Mouse (Mus musculus) kidney, postnatal 0 days (tissue): ENCODE results near the gene Ppp1r1c. TPM values are rescaled to one million over a fixed set of nuclear protein-coding genes. Genes with fewer than 3 reads are reported as not detected.

Experiments
- ATAC-seq: fragments of 200-750 bp; cut with Nextera tagmentation; replicated peaks from 2 replicates; pipeline ENCODE4 v1.8.0; 2017; ENCODE audit warnings: low read depth, moderate number of reproducible peaks, moderate TSS enrichment, moderate library complexity; ENCODE audit not compliant: low FRiP score
- DNase-seq: peaks from one replicate; pipeline ENCODE4 v3.0.0-alpha.2; 2016; ENCODE audit warnings: low spot score
- H3K27ac ChIP-seq: fragments of 300-500 bp; sonication (generic); 2 replicates; pipeline ENCODE4 v1.5.1; 2014; ENCODE audit warnings: mild to moderate bottlenecking
- H3K27me3 ChIP-seq: fragments of 300-500 bp; sonication (generic); 2 replicates; pipeline ENCODE4 v1.6.1; 2014; ENCODE audit warnings: low read length, mixed read lengths; ENCODE audit not compliant: insufficient read depth
- H3K36me3 ChIP-seq: fragments of 300-500 bp; sonication (generic); 2 replicates; pipeline ENCODE4 v1.6.1; 2014; ENCODE audit warnings: low read length, mixed read lengths; ENCODE audit not compliant: insufficient read depth
- H3K4me1 ChIP-seq: fragments of 300-500 bp; sonication (generic); replicated peaks from 2 replicates; pipeline ENCODE4 v1.6.1; 2014; ENCODE audit warnings: antibody characterized with exemption, low read length, mixed read lengths; ENCODE audit not compliant: insufficient read depth
- H3K4me2 ChIP-seq: fragments of 300-500 bp; sonication (generic); 2 replicates; pipeline ENCODE4 v1.6.1; 2014; ENCODE audit warnings: mild to moderate bottlenecking, low read length, moderate library complexity, mixed read lengths
- H3K4me3 ChIP-seq: fragments of 300-500 bp; sonication (generic); replicated peaks from 2 replicates; pipeline ENCODE4 v1.5.1; 2014; ENCODE audit warnings: low read depth, low read length
- H3K9ac ChIP-seq: fragments of 300-500 bp; sonication (generic); 2 replicates; pipeline ENCODE4 v1.6.1; 2014; ENCODE audit warnings: low read depth, low read length
- H3K9me3 ChIP-seq: fragments of 300-500 bp; sonication (generic); replicated peaks from 2 replicates; pipeline ENCODE4 v1.6.1; 2016; ENCODE audit warnings: low read length, inconsistent platforms, mixed read lengths
- CTCF ChIP-seq: IDR thresholded peaks from 2 replicates; pipeline ENCODE4 v1.5.1; 2016; ENCODE audit warnings: antibody characterized with exemption, low read depth, mild to moderate bottlenecking, moderate library complexity
- WGBS: fragments of 180-500 bp; shearing (Covaris S2); extraction: QIAGEN DNeasy Blood & Tissue Kit; methylation state at CpG from one replicate; pipeline ENCODE4 v1.1.7; 2014; 5-methylcytosine and 5-hydroxymethylcytosine counted together
- polyA plus RNA-seq: library from polyadenylated mRNA; unstranded; fragments of >200 nt; fragmentation: Nextera tagmentation; extraction: Ambion mirVana; gene quantifications from 2 replicates; pipeline ENCODE4 v1.2.1, GENCODE M21; 2015

Gene Ppp1r1c
- polyA plus RNA-seq, 1 experiment from 2014 or later = 0.16 TPM

DNA sequence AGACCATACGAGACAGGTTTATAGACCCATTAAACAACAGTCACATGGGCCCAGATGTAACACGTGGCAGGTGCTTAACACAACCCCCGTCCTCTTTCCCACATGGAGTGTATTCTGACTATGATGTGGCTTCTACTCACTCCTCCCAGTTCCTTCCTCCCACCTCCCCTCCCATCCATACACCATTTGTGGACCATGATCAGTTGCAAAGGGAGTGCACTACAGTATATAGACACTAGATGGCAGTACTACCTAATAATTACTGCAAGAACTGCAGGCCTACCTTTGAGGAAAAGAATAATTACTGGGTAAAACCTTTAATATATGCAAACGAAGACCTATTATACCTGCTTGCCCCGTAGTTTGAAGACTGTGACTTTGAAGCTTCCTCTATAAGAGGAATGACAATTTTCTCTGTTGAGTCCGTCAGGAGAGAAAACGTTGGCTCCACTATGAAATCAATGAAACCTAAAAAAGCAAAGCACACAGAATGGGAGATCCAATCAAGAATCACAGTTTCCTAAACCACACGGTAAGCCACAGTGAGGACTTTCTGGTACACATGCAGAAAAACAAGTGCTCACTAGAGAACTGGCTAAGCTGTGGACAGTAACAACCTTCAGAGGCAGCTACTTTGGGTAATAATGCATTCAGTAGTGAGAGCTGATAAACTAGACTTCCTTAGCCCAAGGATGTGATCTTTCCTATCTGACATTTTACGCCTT, 157.9 kb downstream of the Ppp1r1c start:
- TF ChIP-seq CTCF = peak; percentile 94
- ATAC-seq = peak; percentile 68
- Histone ChIP-seq H3K36me3 (no peaks in the 10 kb centered on the region), H3K9ac (no peak overlapping the region), H3K27me3 (no peaks in the 10 kb centered on the region), H3K9me3 (no peaks in the 10 kb centered on the region), H3K4me3 (no peak overlapping the region), H3K4me2 (no peak overlapping the region), H3K27ac (no peak overlapping the region), H3K4me1 (no peaks in the 10 kb centered on the region)
- DNase-seq = peak; percentile 91
- WGBS = 42% methylated on average over 9 of the region's 9 CpGs

Other genes with a start within 250 kb of the Ppp1r1c start
- gene Itprid2, start 72.4 kb upstream of the Ppp1r1c start, polyA plus RNA-seq = 22.7 and 24.4 TPM in 2 replicates